Mouse (Mus musculus) spleen, adult 2 months (tissue): ENCODE results near the gene Sbno1.

Experiments used
- CTCF ChIP-seq: fragments of 200-500 bp; IDR thresholded peaks from 2 replicates; pipeline ENCODE4 v1.5.1; 2011; ENCODE audit warnings: mild to moderate bottlenecking, inconsistent platforms; ENCODE audit not compliant: insufficient read depth, insufficient read length, insufficient replicate concordance; ENCODE audit errors: extremely low read depth
- POLR2A ChIP-seq: fragments of 200-500 bp; IDR thresholded peaks from 2 replicates; pipeline ENCODE4 v1.6.1; 2011; ENCODE audit warnings: low read depth, low read length, inconsistent platforms

GRCm38 (mm10) chr5:124330086-124330485 lies 95.7 kb downstream of the Sbno1 start:
- TF ChIP-seq POLR2A: no peak
- no peak for TF ChIP-seq CTCF
